Comparison of ENCODE assay signal across 28 mouse cellular contexts in the genomic region with DNA sequence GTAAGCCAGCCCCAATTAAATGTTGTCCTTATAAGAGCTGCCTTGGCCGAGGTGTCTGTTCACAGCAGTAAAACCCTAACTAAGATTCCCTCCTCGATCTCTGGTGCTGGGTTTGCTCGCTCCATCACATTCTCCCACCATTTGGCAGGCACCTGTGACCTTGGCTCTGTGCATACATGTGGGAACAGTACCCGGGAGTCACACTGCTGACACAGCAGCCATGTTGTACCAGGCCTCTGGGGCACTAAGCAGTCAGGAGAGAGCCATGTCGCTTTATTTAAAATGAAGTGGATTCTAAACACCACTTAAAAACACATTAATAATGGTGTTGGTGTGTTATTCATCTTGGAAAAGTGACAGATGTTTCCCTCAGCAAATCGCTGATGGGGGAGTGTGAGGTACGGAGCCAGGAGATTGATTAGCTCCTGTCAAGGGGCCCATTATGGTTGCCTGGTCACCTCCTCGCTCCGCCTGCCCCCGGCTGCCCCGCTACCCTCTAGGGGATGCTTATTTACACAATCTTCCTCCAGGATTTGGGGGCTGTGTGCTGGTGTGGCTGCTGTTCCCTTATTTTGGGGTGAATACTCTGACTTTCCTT. TPM values are rescaled to one million over a fixed set of nuclear protein-coding genes. Genes with fewer than 3 reads are reported as not detected.
DNase-seq lines count a peak whose midpoint lies in the region; ATAC-seq lines count a peak whose summit lies in the region.
"Had no signal": no experiment of that assay in that cellular context is flagged by ENCODE, and none has a peak within 500 bp of the region (broad histone marks: within the 10 kb centered on the region; RNA-seq: fewer than 3 reads in every experiment).

No protein-coding gene starts in this region.

- H3K4me3 ChIP-seq in hindbrain, embryonic 12.5 days, result no peak overlapping the region
- no peak overlapping the region for H3K4me3 ChIP-seq in hindbrain, embryonic 14.5 days (replicated peaks; ENCODE audit: low read length)
- no peak overlapping the region for H3K4me3 ChIP-seq in embryonic facial prominence, embryonic 10.5 days
- H3K4me3 ChIP-seq in stomach, embryonic 15.5 days (replicated peaks), result no peak overlapping the region
- H3K4me3 ChIP-seq: heart, embryonic 10.5 days; heart, embryonic 15.5 days had no signal

- peaks cover 35% of the 10 kb centered on the region for H3K4me1 ChIP-seq in hindbrain, embryonic 12.5 days
- peaks cover 5% of the 10 kb centered on the region for H3K4me1 ChIP-seq in hindbrain, embryonic 14.5 days (replicated peaks; ENCODE audit: control insufficient read depth, insufficient read depth, low read length)
- H3K4me1 ChIP-seq in embryonic facial prominence, embryonic 10.5 days, result peaks cover 57% of the 10 kb centered on the region
- peaks cover 4% of the 10 kb centered on the region; the same call in 1 of the 2 replicates for H3K4me1 ChIP-seq in stomach, embryonic 15.5 days

- no peak for DNase-seq in hindbrain, embryonic 14.5 days (ENCODE audit: low spot score)
- DNase-seq in embryo, embryonic 10.5 days (ENCODE audit: low spot score), result peak; percentile 62
- DNase-seq in embryonic facial prominence, embryonic 10.5 days (ENCODE audit: low spot score), result no peak
- DNase-seq in cerebellum, adult 11-12 months, result no peak
- DNase-seq: adrenal gland, postnatal 25 days; B cell, adult 2 months; cerebellum, adult 2 months; cerebellum, postnatal 14 days; gastrocnemius, postnatal 25 days; heart, adult 11 months; kidney, adult 11 months; kidney, postnatal 14 days; liver; lung, adult 2 months; lung, postnatal 10 days; right cerebral cortex, postnatal 25 days; spleen, adult 18-20 months; thymus, postnatal 4 days had no signal

- H3K27ac ChIP-seq in hindbrain, embryonic 12.5 days, result no peak overlapping the region
- H3K27ac ChIP-seq in hindbrain, embryonic 14.5 days, result no peak overlapping the region
- H3K27ac ChIP-seq in embryonic facial prominence, embryonic 10.5 days (replicated peaks), result 0 out of 2 replicates have a peak overlapping the region, but pooled peaks have one; percentile 11
- H3K27ac ChIP-seq in stomach, embryonic 15.5 days, result no peak overlapping the region
- H3K27ac ChIP-seq: heart, embryonic 10.5 days; heart, embryonic 15.5 days; liver, embryonic 14.5 days had no signal

- H3K9me3 ChIP-seq in hindbrain, embryonic 12.5 days (replicated peaks), result no peaks in the 10 kb centered on the region
- H3K9me3 ChIP-seq in hindbrain, embryonic 14.5 days (ENCODE audit: control insufficient read depth, low read length), result no peaks in the 10 kb centered on the region
- no peaks in the 10 kb centered on the region for H3K9me3 ChIP-seq in embryonic facial prominence, embryonic 10.5 days
- no peaks in the 10 kb centered on the region for H3K9me3 ChIP-seq in stomach, embryonic 15.5 days
- H3K9me3 ChIP-seq: heart, embryonic 10.5 days; heart, embryonic 15.5 days had no signal

- H3K36me3 ChIP-seq in hindbrain, embryonic 12.5 days, result no peaks in the 10 kb centered on the region
- no peaks in the 10 kb centered on the region for H3K36me3 ChIP-seq in hindbrain, embryonic 14.5 days (replicated peaks; ENCODE audit: control insufficient read depth, insufficient read depth)
- no peaks in the 10 kb centered on the region for H3K36me3 ChIP-seq in embryonic facial prominence, embryonic 10.5 days (replicated peaks)
- no peaks in the 10 kb centered on the region for H3K36me3 ChIP-seq in stomach, embryonic 15.5 days
- H3K36me3 ChIP-seq: heart, embryonic 10.5 days; heart, embryonic 15.5 days had no signal

- H3K27me3 ChIP-seq in hindbrain, embryonic 12.5 days, result peaks cover 22% of the 10 kb centered on the region
- H3K27me3 ChIP-seq in hindbrain, embryonic 14.5 days (ENCODE audit: control insufficient read depth, insufficient read depth, low read length), result peaks cover 8% of the 10 kb centered on the region
- peaks cover 10% of the 10 kb centered on the region; the same call in 1 of the 2 replicates for H3K27me3 ChIP-seq in embryonic facial prominence, embryonic 10.5 days (replicated peaks; ENCODE audit: low read depth, poor library complexity, severe bottlenecking)
- H3K27me3 ChIP-seq in stomach, embryonic 15.5 days (replicated peaks), result peaks cover 3% of the 10 kb centered on the region; the same call in 1 of the 2 replicates

- no peak overlapping the region for H3K9ac ChIP-seq in hindbrain, embryonic 12.5 days
- H3K9ac ChIP-seq in hindbrain, embryonic 14.5 days, result no peak overlapping the region
- H3K9ac ChIP-seq in stomach, embryonic 15.5 days, result no peak overlapping the region
- H3K9ac ChIP-seq: heart, embryonic 15.5 days; liver, embryonic 14.5 days had no signal

- no peak overlapping the region for H3K4me2 ChIP-seq in hindbrain, embryonic 12.5 days (replicated peaks)
- no peak overlapping the region for H3K4me2 ChIP-seq in hindbrain, embryonic 14.5 days (replicated peaks)
- H3K4me2 ChIP-seq in stomach, embryonic 15.5 days, result no peak overlapping the region
- H3K4me2 ChIP-seq: heart, embryonic 15.5 days; midbrain, embryonic 11.5 days had no signal

- 21% methylated on average over 11 of the region's 11 CpGs for WGBS in hindbrain, embryonic 12.5 days
- 26% methylated on average over 11 of the region's 11 CpGs for WGBS in hindbrain, embryonic 14.5 days
- 58% methylated on average over 11 of the region's 11 CpGs for WGBS in embryonic facial prominence, embryonic 10.5 days
- 26% methylated on average over 11 of the region's 11 CpGs for WGBS in stomach, embryonic 15.5 days

- ATAC-seq in hindbrain, embryonic 12.5 days (ENCODE audit: low FRiP score), result peak; percentile 76
- ATAC-seq in hindbrain, embryonic 14.5 days (ENCODE audit: low FRiP score), result no peak
- ATAC-seq in stomach, embryonic 15.5 days (ENCODE audit: insufficient read depth, low FRiP score, low read depth), result peak; percentile 53; the same call in 1 of the 2 replicates
- ATAC-seq: forebrain, embryonic 14.5 days; midbrain, embryonic 16.5 days had no signal

RNA-seq across cellular contexts. Expression of a gene that starts 25.7 kb away (rescaled TPM):
- 22.7 and 23.3 TPM in 2 replicates for polyA plus RNA-seq in hindbrain, embryonic 12.5 days (2016; fragmentation: Nextera tagmentation; extraction: Ambion mirVana)
- polyA plus RNA-seq in hindbrain, embryonic 14.5 days (2014; fragmentation: Nextera tagmentation; extraction: Ambion mirVana), result 35.2 and 37.4 TPM in 2 replicates
- polyA plus RNA-seq in embryonic facial prominence, embryonic 10.5 days (2016; fragmentation: Nextera tagmentation; extraction: Ambion mirVana), result 13.0 and 16.4 TPM in 2 replicates
- polyA plus RNA-seq in stomach, embryonic 15.5 days (2015; fragmentation: Nextera tagmentation; extraction: Ambion mirVana), result 49.7 and 49.9 TPM in 2 replicates

RNA-seq across cellular contexts. Expression of a gene that starts 56.9 kb away (rescaled TPM):
- 4.6 and 19.3 TPM in 2 replicates for polyA plus RNA-seq in hindbrain, embryonic 12.5 days (2016; fragmentation: Nextera tagmentation; extraction: Ambion mirVana)
- 0.43 TPM in 1 of 2 replicates, not detected in the other for polyA plus RNA-seq in hindbrain, embryonic 14.5 days (2014; fragmentation: Nextera tagmentation; extraction: Ambion mirVana)
- polyA plus RNA-seq in embryonic facial prominence, embryonic 10.5 days (2016; fragmentation: Nextera tagmentation; extraction: Ambion mirVana), result 0.11 TPM in 1 of 2 replicates, not detected in the other
- 0.06 TPM in 1 of 2 replicates, not detected in the other for polyA plus RNA-seq in stomach, embryonic 15.5 days (2015; fragmentation: Nextera tagmentation; extraction: Ambion mirVana)
- polyA plus RNA-seq: heart, embryonic 10.5 days; midbrain, embryonic 11.5 days; neural tube, embryonic 14.5 days; testis, adult 2 months had no signal
